Mouse (Mus musculus) kidney, adult 2 months (tissue): ENCODE results near the gene Catip. TPM values are rescaled to one million over a fixed set of nuclear protein-coding genes. Genes with fewer than 3 reads are reported as not detected.

Experiments
- DNase-seq: peaks from one replicate; pipeline ENCODE4 v3.0.0; 2021
- H3K27ac ChIP-seq: fragments of 200-500 bp; 2 replicates; pipeline ENCODE4 v1.5.1; 2012; ENCODE audit warnings: low read depth, low read length, control low read depth, inconsistent platforms; ENCODE audit not compliant: insufficient read depth
- H3K27me3 ChIP-seq: fragments of 200-500 bp; replicated peaks from 2 replicates; pipeline ENCODE4 v1.6.1; 2012; ENCODE audit warnings: mild to moderate bottlenecking, moderate library complexity, low read length, inconsistent platforms; ENCODE audit not compliant: control insufficient read depth, insufficient read depth
- H3K36me3 ChIP-seq: fragments of 200-500 bp; 2 replicates; pipeline ENCODE4 v1.6.1; 2012; ENCODE audit warnings: mild to moderate bottlenecking, moderate library complexity, low read length, inconsistent platforms; ENCODE audit not compliant: control insufficient read depth, insufficient read depth
- H3K4me1 ChIP-seq: fragments of 200-500 bp; 2 replicates; pipeline ENCODE4 v1.6.1; 2011; ENCODE audit warnings: low read length; ENCODE audit not compliant: control insufficient read depth, insufficient read depth
- H3K4me3 ChIP-seq: fragments of 200-500 bp; 2 replicates; pipeline ENCODE4 v1.5.1; 2011; ENCODE audit warnings: mild to moderate bottlenecking, low read depth, low read length, control low read depth; ENCODE audit not compliant: insufficient read depth
- CTCF ChIP-seq: fragments of 200-500 bp; conservative IDR thresholded peaks from 2 replicates; pipeline ENCODE4 v1.5.1; 2011; ENCODE audit warnings: low read depth, mild to moderate bottlenecking, control low read depth, low read length, moderate library complexity, mixed read lengths; ENCODE audit not compliant: insufficient read depth, insufficient read length
- POLR2A ChIP-seq: fragments of 200-500 bp; IDR thresholded peaks from one replicate; pipeline ENCODE4 v1.6.1; 2011; ENCODE audit warnings: low read depth, low read length, control low read depth
- WGBS: fragments of 180-500 bp; shearing (Covaris S2); methylation state at CpG from one replicate; pipeline ENCODE4 v1.1.7; 2018; 5-methylcytosine and 5-hydroxymethylcytosine counted together
- polyA plus RNA-seq: library from polyadenylated mRNA; depleted of rRNA; stranded (reverse); fragments of >200 nt; gene quantifications from 2 replicates; pipeline ENCODE4 v1.2.3, GENCODE M21; 2012; rRNA removed

The Catip gene
- polyA plus RNA-seq, 1 experiment, result 0.33 TPM

- Histone ChIP-seq H3K4me1 (peaks cover 5% of the 10 kb centered on the region; the same call in 1 of the 2 replicates), H3K27me3 (no peaks in the 10 kb centered on the region)
- WGBS, result 62% methylated on average over 16 of the region's 16 CpGs
These were observed 39.3 kb downstream of the Catip start for GRCm38 (mm10) chr1:74401015-74401702.

GRCm38 (mm10) chr1:74404206-74404605 lies 42.3 kb downstream of the Catip start:
- Histone ChIP-seq H3K4me3 (no peak overlapping the region), H3K36me3 (no peaks in the 10 kb centered on the region), H3K4me1 (peaks cover 3% of the 10 kb centered on the region; the same call in 1 of the 2 replicates), H3K27me3 (no peaks in the 10 kb centered on the region), H3K27ac (peak overlapping the region; percentile 51)
- TF ChIP-seq CTCF (no peak), POLR2A (no peak)
- DNase-seq, result peak; percentile 63
- 51% methylated on average over 4 of the region's 4 CpGs for WGBS

More at GRCm38 (mm10) chr1:74401015-74401702, 39.3 kb downstream of the Catip start:
- TF ChIP-seq POLR2A (no peak), CTCF (no peak)
- Histone ChIP-seq H3K4me3 (no peak overlapping the region), H3K27ac (no peak overlapping the region), H3K36me3 (no peaks in the 10 kb centered on the region)
- no peak for DNase-seq

- H3K36me3 ChIP-seq, result no peaks in the 10 kb centered on the region
- DNase-seq, result peak; percentile 74
- peaks cover 7% of the 10 kb centered on the region; the same call in 1 of the 2 replicates for H3K4me1 ChIP-seq
- H3K27ac ChIP-seq, result peak within 1 kb of the TSS; percentile 67
- TF ChIP-seq CTCF, result no peak
- no peak for TF ChIP-seq POLR2A
- WGBS, result 31% methylated on average over 15 of the region's 15 CpGs
- H3K27me3 ChIP-seq, result no peaks in the 10 kb centered on the region
- peak within 1 kb of the TSS; percentile 73 for H3K4me3 ChIP-seq
These were observed 46.9 kb downstream of the Catip start, which contains the start of gene Vil1 for GRCm38 (mm10) chr1:74408589-74409504. TSS of gene Vil1 (plus strand) at chr1:74409376.

- Histone ChIP-seq H3K36me3 (no peaks in the 10 kb centered on the region), H3K27ac (no peak overlapping the region), H3K27me3 (no peaks in the 10 kb centered on the region), H3K4me1 (peaks cover 4% of the 10 kb centered on the region; the same call in 1 of the 2 replicates), H3K4me3 (no peak overlapping the region)
- 63% methylated on average over 2 of the region's 2 CpGs for WGBS
- no peak for TF ChIP-seq POLR2A
- no peak for TF ChIP-seq CTCF
- no peak for DNase-seq
These were observed 49.9 kb downstream of the Catip start for GRCm38 (mm10) chr1:74411753-74412325.

GRCm38 (mm10) chr1:74412711-74413110 lies 50.8 kb downstream of the Catip start:
- H3K36me3 ChIP-seq, result no peaks in the 10 kb centered on the region
- no peak for DNase-seq
- WGBS, result 69% methylated on average over 8 of the region's 8 CpGs
- H3K27me3 ChIP-seq, result no peaks in the 10 kb centered on the region
- H3K4me1 ChIP-seq, result peaks cover 4% of the 10 kb centered on the region; the same call in 1 of the 2 replicates
- no peak overlapping the region for H3K27ac ChIP-seq
- TF ChIP-seq POLR2A (no peak), CTCF (no peak)
- no peak overlapping the region for H3K4me3 ChIP-seq

GRCm38 (mm10) chr1:74415143-74415542 lies 53.2 kb downstream of the Catip start:
- TF ChIP-seq CTCF (no peak), POLR2A (no peak)
- peak; percentile 76 for DNase-seq
- Histone ChIP-seq H3K4me1 (peaks cover 4% of the 10 kb centered on the region; the same call in 1 of the 2 replicates), H3K27me3 (no peaks in the 10 kb centered on the region), H3K27ac (no peak overlapping the region), H3K4me3 (no peak overlapping the region), H3K36me3 (no peaks in the 10 kb centered on the region)
- 41% methylated on average over 4 of the region's 4 CpGs for WGBS

Other genes starting within 250 kb of the Catip start
- gene Tns1, start 237.7 kb upstream of the Catip start, polyA plus RNA-seq, result 400 and 465 TPM in 2 replicates
- gene Rufy4, start 236.6 kb upstream of the Catip start, polyA plus RNA-seq, result 2.4 and 3.3 TPM in 2 replicates
- gene Cxcr2, start 208.1 kb upstream of the Catip start, polyA plus RNA-seq, result 0.07 and 0.55 TPM in 2 replicates
- gene Cxcr1, start 167.5 kb upstream of the Catip start, polyA plus RNA-seq, result not detected in 2 replicates
- gene Arpc2, start 126.0 kb upstream of the Catip start, polyA plus RNA-seq, result 124 TPM in 2 replicates
- gene Gpbar1, start 83.6 kb upstream of the Catip start, polyA plus RNA-seq, result 0.20 and 0.48 TPM in 2 replicates
- gene Aamp, start 77.4 kb upstream of the Catip start, polyA plus RNA-seq, result 212 and 217 TPM in 2 replicates
- 139 and 165 TPM in 2 replicates for gene Pnkd, start 77.2 kb upstream of the Catip start, polyA plus RNA-seq
- 74.1 and 103 TPM in 2 replicates for gene Tmbim1, start 56.5 kb upstream of the Catip start, polyA plus RNA-seq
- gene Slc11a1, start 13.1 kb downstream of the Catip start, polyA plus RNA-seq, result 13.4 and 15.3 TPM in 2 replicates
- 185 and 187 TPM in 2 replicates for gene Ctdsp1, start 29.4 kb downstream of the Catip start, polyA plus RNA-seq
- 69.8 and 75.0 TPM in 2 replicates for gene Vil1, start 47.3 kb downstream of the Catip start, polyA plus RNA-seq
- gene Cnot9, start 143.9 kb downstream of the Catip start, polyA plus RNA-seq, result 16.4 and 18.6 TPM in 2 replicates
- gene Plcd4, start 180.8 kb downstream of the Catip start, polyA plus RNA-seq, result 1.0 and 1.4 TPM in 2 replicates
- 4.1 and 4.3 TPM in 2 replicates for gene Usp37, start 182.2 kb downstream of the Catip start, polyA plus RNA-seq
- gene Zfp142, start 226.1 kb downstream of the Catip start, polyA plus RNA-seq, result 11.2 and 12.6 TPM in 2 replicates
- 29.3 and 32.8 TPM in 2 replicates for gene Bcs1l, start 226.2 kb downstream of the Catip start, polyA plus RNA-seq
- 63.3 and 64.1 TPM in 2 replicates for gene Rnf25, start 239.3 kb downstream of the Catip start, polyA plus RNA-seq
- 5.9 and 6.4 TPM in 2 replicates for gene Stk36, start 239.3 kb downstream of the Catip start, polyA plus RNA-seq